Mouse (Mus musculus) adrenal gland, postnatal 0 days (tissue): Measurements from ENCODE around the gene Cope. TPM values are rescaled to one million over a fixed set of nuclear protein-coding genes. Genes with fewer than 3 reads are reported as not detected.

Source experiments
- polyA plus RNA-seq: library from polyadenylated mRNA; unstranded; fragments of >200 nt; fragmentation: Nextera tagmentation; extraction: Ambion mirVana; gene quantifications from 2 replicates; pipeline ENCODE4 v1.2.1, GENCODE M21; 2015

Cope gene
- polyA plus RNA-seq, result 287 and 324 TPM in 2 replicates

DNA sequence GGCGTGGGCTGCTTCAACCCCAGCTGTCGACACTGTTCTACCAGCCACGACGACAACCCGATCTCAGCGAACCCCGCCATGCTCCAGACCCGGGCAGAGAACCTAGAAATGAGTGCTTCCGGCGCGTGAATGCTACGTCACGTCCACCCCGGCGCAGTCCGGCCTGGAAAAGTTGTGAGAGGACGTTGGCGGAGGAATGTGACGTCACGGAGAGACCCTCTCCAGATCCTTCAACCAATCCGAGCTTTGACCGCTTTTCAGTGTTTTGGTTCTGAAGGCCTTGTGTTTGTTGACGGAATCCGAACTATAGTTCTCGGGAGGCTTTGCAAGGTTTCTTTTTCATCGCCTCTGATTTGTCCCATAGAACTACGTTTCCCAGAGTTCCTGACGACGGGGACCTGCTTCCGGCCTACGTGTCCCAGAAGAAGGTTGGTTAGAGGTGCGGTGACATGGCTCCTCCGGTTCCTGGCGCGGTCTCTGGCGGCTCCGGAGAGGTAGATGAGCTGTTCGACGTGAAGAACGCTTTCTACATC lies at the start of gene Cope, which contains the start of gene Ddx49:
Cope (plus strand) TSS at position 161 of the 533 bp plus-strand sequence.
Ddx49 (minus strand) TSS at position 132 of the 533 bp plus-strand sequence.

DNA sequence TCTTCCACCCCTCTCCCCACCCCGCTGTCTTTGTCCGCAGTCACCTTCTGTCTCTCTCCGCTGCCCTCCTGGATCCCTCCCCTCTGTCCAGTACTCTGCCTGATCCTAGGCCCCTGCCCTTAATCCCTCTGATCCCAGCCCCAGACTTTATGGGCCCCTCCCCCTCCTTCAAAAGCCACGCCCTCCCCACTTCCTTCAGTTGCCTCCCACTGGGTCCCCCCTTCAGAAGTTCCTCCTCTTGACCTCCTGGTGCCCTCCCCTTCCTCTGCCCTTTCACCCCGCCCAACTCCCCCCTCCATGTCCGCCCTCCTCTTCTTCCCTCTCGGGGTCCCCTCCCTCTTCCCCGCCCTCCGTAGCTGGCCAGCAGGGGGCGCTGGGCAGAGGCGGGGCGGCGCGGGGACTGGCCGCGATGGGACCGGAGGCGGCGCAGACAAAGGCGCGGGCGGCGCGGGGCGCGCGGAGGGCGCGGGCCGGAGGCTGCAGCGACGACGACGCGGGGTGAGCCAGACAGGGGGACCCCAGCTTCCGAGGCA lies 19.6 kb upstream of the Cope start, which contains the start of gene Homer3:
Homer3 (plus strand) TSS at position 225 of the 533 bp plus-strand sequence.

DNA sequence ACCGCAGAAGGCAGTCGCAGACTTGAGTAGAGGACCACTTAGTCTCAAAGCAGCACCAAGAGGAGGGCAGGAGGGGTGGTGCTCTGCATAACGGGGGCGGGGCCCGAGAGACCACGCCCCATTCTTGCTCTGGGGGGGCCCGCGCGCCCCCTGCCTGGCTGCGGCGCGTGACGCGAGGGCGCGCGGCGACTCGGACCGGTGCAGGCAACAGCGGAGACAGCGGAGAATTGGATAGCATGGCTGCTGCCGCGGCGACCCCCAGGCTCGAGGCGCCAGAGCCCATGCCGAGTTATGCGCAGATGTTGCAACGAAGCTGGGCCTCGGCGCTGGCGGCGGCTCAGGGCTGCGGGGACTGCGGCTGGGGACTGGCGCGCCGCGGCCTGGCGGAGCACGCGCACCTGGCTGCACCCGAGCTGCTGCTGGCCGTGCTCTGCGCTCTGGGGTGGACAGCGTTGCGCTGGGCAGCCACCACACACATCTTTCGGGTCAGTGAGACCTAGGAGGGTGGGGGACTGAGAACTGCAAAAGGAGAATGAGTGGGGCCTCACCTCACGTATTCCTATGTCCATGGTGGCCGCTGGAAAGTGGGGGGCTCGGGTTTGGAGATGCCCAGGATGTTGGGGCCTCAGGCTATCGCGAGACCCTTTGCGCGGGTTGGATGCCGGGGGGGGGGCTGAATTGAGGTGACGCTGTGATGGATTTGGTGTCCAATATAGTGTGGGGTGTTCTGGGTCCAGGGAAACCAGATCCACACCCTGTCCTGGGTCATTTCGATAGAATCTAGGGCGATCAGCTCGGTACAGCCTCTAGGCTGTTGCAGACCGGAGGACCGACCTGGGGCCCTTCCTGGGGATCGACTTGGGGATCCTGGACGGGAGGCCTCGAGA lies 13.5 kb downstream of the Cope start, which contains the start of gene Cers1:
Cers1 (plus strand) TSS at position 152 of the 887 bp plus-strand sequence.

DNA sequence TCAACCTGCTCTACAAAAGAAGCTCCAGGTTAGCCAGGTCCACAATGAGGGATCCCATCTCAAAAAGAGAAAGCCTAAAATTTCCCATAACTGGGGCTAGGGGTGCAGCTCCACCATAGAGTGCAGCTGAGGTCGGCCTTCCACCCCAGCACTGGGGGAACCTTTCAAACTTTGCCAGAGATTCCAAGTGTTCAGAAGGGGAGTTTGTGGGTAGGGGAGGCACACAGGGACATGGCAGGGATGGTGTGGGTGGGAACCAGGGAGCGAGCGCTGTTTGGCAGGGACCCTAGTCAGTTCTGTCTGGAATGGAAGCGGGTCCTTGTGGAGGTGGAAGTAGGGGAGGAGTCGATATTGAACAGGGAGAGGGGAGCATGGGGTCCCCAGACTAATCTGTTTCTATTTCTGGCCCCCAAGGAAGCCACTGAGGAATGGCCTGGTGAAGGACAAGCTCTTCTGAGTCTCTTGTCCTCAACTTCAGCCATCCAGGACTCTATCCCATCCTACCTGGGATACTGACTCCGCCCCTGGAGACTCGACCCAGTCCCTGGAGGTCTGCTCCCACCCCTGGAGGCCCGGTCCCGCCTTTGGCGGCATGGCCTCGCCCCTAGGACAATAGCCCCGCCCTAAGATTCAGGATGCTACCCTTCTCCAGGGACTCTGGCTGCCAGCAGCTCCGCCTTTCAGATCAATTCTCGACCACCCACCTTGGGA lies 27.0 kb downstream of the Cope start, which contains the start of gene Gdf1:
Gdf1 (plus strand) TSS at position 694 of the 711 bp plus-strand sequence.

DNA sequence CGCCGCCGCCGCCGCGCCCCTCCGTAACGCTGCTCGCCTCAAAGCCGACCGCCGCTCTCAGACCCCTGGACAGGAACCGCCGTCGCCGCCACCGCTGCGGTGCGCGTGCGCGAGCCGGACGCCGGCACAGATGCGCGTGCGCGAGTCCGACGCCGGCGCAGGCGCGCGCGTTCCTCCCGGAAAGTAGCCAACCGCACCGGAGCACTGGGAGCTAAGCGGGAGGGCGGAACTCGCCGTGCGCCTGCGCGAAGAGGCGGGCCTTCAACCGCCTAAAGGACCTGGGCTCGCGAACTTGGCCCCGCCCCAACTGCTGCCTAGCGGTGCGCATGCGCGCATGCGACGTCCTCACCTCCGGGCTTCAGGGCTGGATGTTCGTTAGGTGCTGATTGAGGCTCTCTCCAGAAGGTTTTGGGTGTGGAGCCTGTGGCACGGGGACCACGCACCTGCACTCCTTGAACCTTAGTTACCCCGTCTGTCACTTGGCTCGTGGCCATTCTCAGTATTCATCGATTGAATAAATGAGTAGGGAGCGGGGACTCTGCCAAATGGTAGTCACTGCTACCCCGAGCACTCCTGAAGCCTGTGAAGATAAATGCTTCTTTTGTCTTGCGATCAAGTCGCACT lies 51.0 kb downstream of the Cope start, which contains the start of gene Upf1:
Upf1 (minus strand) TSS at position 85 of the 624 bp plus-strand sequence.

Other genes with a start within 250 kb of the Cope start
- gene Tm6sf2, start 229.6 kb upstream of the Cope start, polyA plus RNA-seq, result 0.86 and 2.7 TPM in 2 replicates
- 0.11 and 0.21 TPM in 2 replicates for gene Hapln4, start 219.1 kb upstream of the Cope start, polyA plus RNA-seq
- gene Ncan, start 181.6 kb upstream of the Cope start, polyA plus RNA-seq, result 1.6 and 5.1 TPM in 2 replicates
- gene Nr2c2ap, start 171.2 kb upstream of the Cope start, polyA plus RNA-seq, result 35.9 and 39.4 TPM in 2 replicates
- gene Rfxank, start 163.4 kb upstream of the Cope start, polyA plus RNA-seq, result 12.8 and 14.0 TPM in 2 replicates
- 37.7 and 45.9 TPM in 2 replicates for gene Borcs8, start 163.0 kb upstream of the Cope start, polyA plus RNA-seq
- gene Mef2b, start 162.8 kb upstream of the Cope start, polyA plus RNA-seq, result 0.19 and 0.28 TPM in 2 replicates
- gene Tmem161a, start 130.2 kb upstream of the Cope start, polyA plus RNA-seq, result 48.4 and 65.6 TPM in 2 replicates
- gene Slc25a42, start 90.2 kb upstream of the Cope start, polyA plus RNA-seq, result 5.6 and 5.7 TPM in 2 replicates
- 14.4 and 14.5 TPM in 2 replicates for gene Sugp2, start 68.3 kb upstream of the Cope start, polyA plus RNA-seq
- gene Armc6, start 68.1 kb upstream of the Cope start, polyA plus RNA-seq, result 12.0 and 18.0 TPM in 2 replicates
- 26.4 and 30.5 TPM in 2 replicates for gene Homer3, start 19.7 kb upstream of the Cope start, polyA plus RNA-seq
- 27.8 and 39.5 TPM in 2 replicates for gene Ddx49, start within 50 bp of the Cope start, polyA plus RNA-seq
- gene Cers1, start 13.3 kb downstream of the Cope start, polyA plus RNA-seq, result 4.8 and 6.9 TPM in 2 replicates
- gene Gdf1, start 27.3 kb downstream of the Cope start, polyA plus RNA-seq, result 1.3 and 2.1 TPM in 2 replicates
- 9.1 and 11.2 TPM in 2 replicates for gene Upf1, start 50.8 kb downstream of the Cope start, polyA plus RNA-seq
- gene Comp, start 71.0 kb downstream of the Cope start, polyA plus RNA-seq, result 0.19 and 0.43 TPM in 2 replicates
- gene Crtc1, start 137.1 kb downstream of the Cope start, polyA plus RNA-seq, result 11.4 and 13.8 TPM in 2 replicates
- gene Klhl26, start 174.4 kb downstream of the Cope start, polyA plus RNA-seq, result 14.9 and 21.4 TPM in 2 replicates
- 12.5 and 16.1 TPM in 2 replicates for gene Tmem59l, start 184.8 kb downstream of the Cope start, polyA plus RNA-seq
- gene Crlf1, start 190.6 kb downstream of the Cope start, polyA plus RNA-seq, result 0.79 and 2.8 TPM in 2 replicates
- 186 and 214 TPM in 2 replicates for gene Rex1bd, start 204.2 kb downstream of the Cope start, polyA plus RNA-seq
- 813 and 866 TPM in 2 replicates for gene Uba52, start 208.3 kb downstream of the Cope start, polyA plus RNA-seq
- 271 and 313 TPM in 2 replicates for gene Fkbp8, start 225.2 kb downstream of the Cope start, polyA plus RNA-seq
- gene Kxd1, start 225.4 kb downstream of the Cope start, polyA plus RNA-seq, result 62.6 and 81.0 TPM in 2 replicates
- 10.6 and 15.9 TPM in 2 replicates for gene Ell, start 236.9 kb downstream of the Cope start, polyA plus RNA-seq